Mouse (Mus musculus): Measurements from ENCODE around the gene Olfr1491.

DNA sequence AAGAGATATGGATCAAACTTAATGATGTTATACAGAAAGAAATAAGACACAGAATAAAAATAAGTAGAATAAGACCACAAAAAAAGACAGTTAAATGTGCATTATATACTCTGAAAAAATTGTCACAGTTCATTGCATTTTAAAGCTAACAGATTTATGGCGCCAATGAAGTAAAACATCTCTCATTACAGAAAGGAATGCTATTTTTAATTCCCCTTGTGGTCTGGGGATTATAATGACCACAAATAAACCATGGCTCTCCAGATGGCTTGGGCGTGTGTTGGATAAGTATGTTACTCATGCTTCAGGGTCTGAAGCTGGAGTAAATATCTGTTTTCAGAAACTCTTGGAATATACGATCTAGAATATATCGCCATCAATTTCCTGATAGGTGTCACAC, 42.4 kb downstream of the Olfr1491 start, which contains the start of gene Olfr1494:
- TF ChIP-seq CTCF (IDR thresholded peaks at IDR 0.05; ENCODE audit: borderline replicate concordance, extremely low read depth, insufficient read depth, insufficient read length), result no peak
- TF ChIP-seq POLR2A (IDR thresholded peaks at IDR 0.05; ENCODE audit: borderline replicate concordance, extremely low read depth, insufficient read depth, insufficient read length, poor library complexity, severe bottlenecking), result no peak

Data from brain, embryonic 14.5 days (tissue).